Mouse (Mus musculus) G1E (cell line): Measurements from ENCODE around the gene Catsperg1.

Source experiments
- CTCF ChIP-seq: IDR thresholded peaks from 2 replicates; pipeline ENCODE4 v1.5.1; 2012; ENCODE audit warnings: low read depth, low read length, inconsistent platforms, mixed read lengths
- GATA1 ChIP-seq: IDR thresholded peaks from 2 replicates; pipeline ENCODE4 v1.6.1; 2012; ENCODE audit warnings: borderline replicate concordance, low read length, inconsistent platforms, mixed read lengths
- GATA2 ChIP-seq: IDR thresholded peaks from 2 replicates; pipeline ENCODE4 v1.6.1; 2012; ENCODE audit warnings: low read depth, low read length, inconsistent platforms, borderline replicate concordance

DNA sequence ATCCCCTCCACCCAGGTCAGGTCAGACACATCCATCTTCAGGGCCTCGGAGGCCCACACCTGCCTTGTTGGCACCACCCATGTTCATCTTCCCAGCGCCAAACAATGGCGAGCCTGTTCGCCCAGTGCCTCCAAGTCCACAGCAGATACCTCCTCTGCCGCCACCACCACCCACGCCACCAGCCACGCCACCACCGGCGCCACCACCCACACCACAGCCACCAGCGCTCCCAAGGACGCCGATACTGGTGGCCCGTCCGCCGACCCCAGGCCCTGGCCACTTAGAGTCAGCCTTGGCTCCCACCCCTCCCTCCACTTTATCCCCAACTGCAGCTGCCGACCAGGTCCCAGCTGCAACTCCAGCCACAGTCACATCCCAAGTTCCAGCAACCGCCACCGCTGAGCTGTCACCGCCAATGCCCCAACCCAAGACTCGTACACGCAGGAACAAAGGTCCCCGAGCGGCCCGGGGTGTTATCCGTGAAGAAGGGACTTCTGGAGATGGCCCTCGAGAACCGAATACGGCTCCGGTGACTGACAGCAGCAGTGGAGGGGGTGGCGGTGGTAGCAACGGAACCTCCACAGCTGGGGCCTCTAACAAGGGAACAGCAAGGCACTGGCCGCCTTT is 41.3 kb downstream of the Catsperg1 start:
- no peak for TF ChIP-seq CTCF
- TF ChIP-seq GATA1 = no peak
- no peak for TF ChIP-seq GATA2
